Mouse (Mus musculus): ENCODE results near the gene Arrdc5. TPM values are rescaled to one million over a fixed set of nuclear protein-coding genes. Genes with fewer than 3 reads are reported as not detected.
A peak's percentile ranks its signal among the peaks of the same experiment; 100 is the strongest.

The Arrdc5 gene
- polyA plus RNA-seq, 1 experiment, result not detected

DNA sequence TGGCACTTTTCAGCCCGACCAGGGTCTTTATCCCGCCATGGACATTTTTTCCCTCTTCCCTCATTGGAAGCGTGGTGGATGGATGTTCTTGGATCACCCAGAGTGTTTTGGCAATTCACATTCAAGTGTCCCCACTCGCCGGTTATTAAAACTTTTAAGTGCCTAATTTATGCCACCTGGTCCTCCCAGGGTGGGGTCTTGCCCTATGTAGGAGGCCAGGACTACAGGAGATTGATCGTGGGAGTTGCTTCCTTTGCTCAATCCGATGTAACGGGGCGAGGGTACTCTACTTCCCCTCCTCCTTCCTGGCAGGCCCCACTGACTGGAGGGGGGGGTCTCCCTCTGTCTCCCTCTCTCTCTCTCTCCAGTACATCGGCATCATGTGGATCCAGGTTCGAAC, 4.6 kb upstream of the Arrdc5 start:
- no peaks in the 10 kb centered on the region for H3K9me3 ChIP-seq
- H3K4me3 ChIP-seq (replicated peaks), result peak overlapping the region; percentile 95
- no peak for TF ChIP-seq GATA1 (IDR thresholded peaks at IDR 0.05; ENCODE audit: borderline replicate concordance, low read length)
- TF ChIP-seq FLI1 (IDR thresholded peaks at IDR 0.05; ENCODE audit: low read length), result no peak
- peaks cover 64% of the 10 kb centered on the region for H3K4me1 ChIP-seq
- H3K36me3 ChIP-seq (replicated peaks; ENCODE audit: low read length), result peaks cover 42% of the 10 kb centered on the region
- peaks cover 2% of the 10 kb centered on the region for H3K27me3 ChIP-seq (replicated peaks)

GRCm38 (mm10) chr17:56303847-56304586, 3.9 kb upstream of the Arrdc5 start:
- Histone ChIP-seq H3K36me3 (replicated peaks; ENCODE audit: low read length) (peaks cover 35% of the 10 kb centered on the region), H3K9me3 (no peaks in the 10 kb centered on the region), H3K4me3 (replicated peaks) (peak overlapping the region; percentile 95), H3K4me1 (peaks cover 61% of the 10 kb centered on the region), H3K27me3 (replicated peaks) (peaks cover 2% of the 10 kb centered on the region)
- TF ChIP-seq FLI1 (IDR thresholded peaks at IDR 0.05; ENCODE audit: low read length) (peak; percentile 82; the same call in 1 of the 2 replicates), GATA1 (IDR thresholded peaks at IDR 0.05; ENCODE audit: borderline replicate concordance, low read length) (no peak)

- TF ChIP-seq GATA1 (IDR thresholded peaks at IDR 0.05; ENCODE audit: borderline replicate concordance, low read length), result no peak
- TF ChIP-seq FLI1 (IDR thresholded peaks at IDR 0.05; ENCODE audit: low read length), result no peak; the same call in 1 of the 2 replicates
- H3K4me3 ChIP-seq (replicated peaks), result peak within 1 kb of the TSS; percentile 95
- peaks cover 57% of the 10 kb centered on the region for H3K4me1 ChIP-seq
- peaks cover 28% of the 10 kb centered on the region for H3K36me3 ChIP-seq (replicated peaks; ENCODE audit: low read length)
- peaks cover 2% of the 10 kb centered on the region for H3K27me3 ChIP-seq (replicated peaks)
- H3K9me3 ChIP-seq, result no peaks in the 10 kb centered on the region
These were observed 3.2 kb upstream of the Arrdc5 start, which contains the start of gene Uhrf1 for GRCm38 (mm10) chr17:56303160-56303846. TSS of gene Uhrf1 (plus strand) at chr17:56303321.

DNA sequence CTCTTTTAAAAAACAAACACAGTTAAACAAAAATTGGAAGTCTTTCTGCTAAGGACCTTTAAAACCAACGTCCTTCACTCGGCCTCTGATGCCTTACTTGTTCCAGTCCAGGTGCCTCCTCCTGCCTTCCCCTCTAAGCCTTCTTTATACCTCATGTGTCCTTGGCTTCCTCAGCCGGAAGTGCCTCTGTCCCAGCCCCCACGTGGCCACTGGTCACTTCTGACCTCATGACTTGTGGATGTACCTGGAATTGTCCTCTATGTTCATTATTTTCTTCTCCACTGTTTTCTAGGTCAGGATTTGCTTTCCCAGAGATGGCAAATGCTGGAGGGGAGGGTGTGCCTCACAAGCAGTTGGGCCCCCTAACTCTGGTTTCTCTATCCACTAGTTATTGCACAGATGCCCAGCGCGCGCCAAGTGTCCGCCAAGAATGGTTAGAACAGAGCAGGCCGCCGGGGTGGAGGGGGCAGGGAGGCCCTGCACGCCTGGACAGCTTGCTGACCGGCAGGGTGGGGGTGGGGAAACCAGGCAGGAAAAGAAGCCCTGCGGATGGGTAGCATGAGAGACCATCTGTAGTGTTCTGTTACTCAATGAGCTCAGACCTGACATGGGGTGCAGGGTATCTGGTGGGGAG, 2.4 kb upstream of the Arrdc5 start:
- TF ChIP-seq FLI1 (IDR thresholded peaks at IDR 0.05; ENCODE audit: low read length) (no peak), GATA1 (IDR thresholded peaks at IDR 0.05; ENCODE audit: borderline replicate concordance, low read length) (no peak)
- Histone ChIP-seq H3K9me3 (no peaks in the 10 kb centered on the region), H3K4me1 (peaks cover 48% of the 10 kb centered on the region), H3K4me3 (replicated peaks) (peak overlapping the region; percentile 59), H3K36me3 (replicated peaks; ENCODE audit: low read length) (peaks cover 20% of the 10 kb centered on the region), H3K27me3 (replicated peaks) (peaks cover 2% of the 10 kb centered on the region)

DNA sequence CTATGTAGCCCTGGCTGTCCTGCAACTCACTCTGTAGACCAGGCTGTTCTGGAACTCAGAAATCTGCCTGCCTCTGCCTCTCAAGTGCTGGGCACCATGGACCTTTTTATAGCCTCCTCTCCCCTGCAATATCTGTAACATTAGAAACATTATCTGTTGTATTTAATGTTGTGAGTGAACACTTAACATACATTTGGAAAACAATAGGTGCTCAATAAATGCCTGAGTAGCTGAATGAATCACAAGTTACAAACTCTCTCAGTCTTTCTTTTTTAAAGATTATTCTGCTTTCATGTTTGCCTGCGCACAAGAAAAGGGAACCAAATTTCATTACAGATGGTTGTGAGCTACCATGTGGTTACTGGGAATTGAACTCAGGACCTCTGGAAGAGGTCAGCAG, 1.8 kb downstream of the Arrdc5 start:
- Histone ChIP-seq H3K27me3 (replicated peaks) (peaks cover 2% of the 10 kb centered on the region), H3K9me3 (no peaks in the 10 kb centered on the region), H3K4me3 (replicated peaks) (no peak overlapping the region), H3K36me3 (replicated peaks; ENCODE audit: low read length) (no peaks in the 10 kb centered on the region), H3K4me1 (peaks cover 26% of the 10 kb centered on the region)
- TF ChIP-seq FLI1 (IDR thresholded peaks at IDR 0.05; ENCODE audit: low read length) (no peak), GATA1 (IDR thresholded peaks at IDR 0.05; ENCODE audit: borderline replicate concordance, low read length) (no peak)

DNA sequence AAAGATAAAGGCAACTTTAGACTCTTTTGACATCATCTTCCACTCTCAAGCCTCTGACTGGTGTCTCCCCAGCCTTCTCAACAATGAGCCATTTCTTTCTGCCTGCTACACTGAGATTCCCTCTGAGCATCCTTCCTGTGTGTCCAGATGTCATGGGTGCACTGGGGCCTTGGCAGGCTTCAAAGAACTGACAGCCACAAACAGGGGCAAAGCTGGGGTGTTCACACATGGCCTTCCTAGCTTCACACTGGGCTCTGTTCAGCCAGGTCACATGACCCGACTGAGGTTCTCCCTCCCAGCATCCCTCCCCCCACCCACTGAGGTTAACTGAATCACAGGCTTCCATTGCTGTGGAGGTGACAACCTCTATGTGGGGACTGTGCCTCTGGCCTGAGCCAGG, 3.9 kb downstream of the Arrdc5 start:
- Histone ChIP-seq H3K9me3 (no peaks in the 10 kb centered on the region), H3K4me1 (peaks cover 36% of the 10 kb centered on the region), H3K4me3 (replicated peaks) (no peak overlapping the region), H3K27me3 (replicated peaks) (peaks cover 2% of the 10 kb centered on the region), H3K36me3 (replicated peaks; ENCODE audit: low read length) (no peaks in the 10 kb centered on the region)
- no peak for TF ChIP-seq FLI1 (IDR thresholded peaks at IDR 0.05; ENCODE audit: low read length)
- TF ChIP-seq GATA1 (IDR thresholded peaks at IDR 0.05; ENCODE audit: borderline replicate concordance, low read length), result no peak

DNA sequence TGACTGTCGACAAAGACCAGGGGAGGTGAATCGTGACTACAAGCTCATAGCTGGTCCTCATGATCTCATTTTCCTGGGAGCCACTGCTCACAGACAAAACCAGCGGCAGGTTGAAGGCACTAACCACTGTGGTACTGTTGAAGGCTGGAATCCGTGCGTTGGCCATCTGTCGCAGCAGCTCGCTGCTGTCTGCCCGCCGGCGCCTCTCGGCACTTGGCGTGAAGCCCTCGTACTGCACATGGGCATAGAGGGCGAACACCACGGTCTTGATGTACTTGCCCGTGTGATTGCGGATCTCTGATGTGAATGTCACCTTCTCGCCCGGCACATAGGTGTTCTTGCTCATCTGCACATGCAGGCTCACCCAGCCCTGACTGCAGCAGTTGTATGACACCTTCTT, 5.8 kb downstream of the Arrdc5 start:
- H3K4me3 ChIP-seq (replicated peaks), result no peak overlapping the region
- no peaks in the 10 kb centered on the region for H3K9me3 ChIP-seq
- TF ChIP-seq FLI1 (IDR thresholded peaks at IDR 0.05; ENCODE audit: low read length), result no peak
- no peak for TF ChIP-seq GATA1 (IDR thresholded peaks at IDR 0.05; ENCODE audit: borderline replicate concordance, low read length)
- H3K36me3 ChIP-seq (replicated peaks; ENCODE audit: low read length), result no peaks in the 10 kb centered on the region
- H3K4me1 ChIP-seq, result peaks cover 55% of the 10 kb centered on the region
- no peaks in the 10 kb centered on the region for H3K27me3 ChIP-seq (replicated peaks)

GRCm38 (mm10) chr17:56293291-56293690, 6.8 kb downstream of the Arrdc5 start:
- Histone ChIP-seq H3K27me3 (replicated peaks) (no peaks in the 10 kb centered on the region), H3K9me3 (no peaks in the 10 kb centered on the region), H3K36me3 (replicated peaks; ENCODE audit: low read length) (no peaks in the 10 kb centered on the region), H3K4me1 (peaks cover 65% of the 10 kb centered on the region), H3K4me3 (replicated peaks) (no peak overlapping the region)
- TF ChIP-seq FLI1 (IDR thresholded peaks at IDR 0.05; ENCODE audit: low read length) (no peak), GATA1 (IDR thresholded peaks at IDR 0.05; ENCODE audit: borderline replicate concordance, low read length) (no peak)

DNA sequence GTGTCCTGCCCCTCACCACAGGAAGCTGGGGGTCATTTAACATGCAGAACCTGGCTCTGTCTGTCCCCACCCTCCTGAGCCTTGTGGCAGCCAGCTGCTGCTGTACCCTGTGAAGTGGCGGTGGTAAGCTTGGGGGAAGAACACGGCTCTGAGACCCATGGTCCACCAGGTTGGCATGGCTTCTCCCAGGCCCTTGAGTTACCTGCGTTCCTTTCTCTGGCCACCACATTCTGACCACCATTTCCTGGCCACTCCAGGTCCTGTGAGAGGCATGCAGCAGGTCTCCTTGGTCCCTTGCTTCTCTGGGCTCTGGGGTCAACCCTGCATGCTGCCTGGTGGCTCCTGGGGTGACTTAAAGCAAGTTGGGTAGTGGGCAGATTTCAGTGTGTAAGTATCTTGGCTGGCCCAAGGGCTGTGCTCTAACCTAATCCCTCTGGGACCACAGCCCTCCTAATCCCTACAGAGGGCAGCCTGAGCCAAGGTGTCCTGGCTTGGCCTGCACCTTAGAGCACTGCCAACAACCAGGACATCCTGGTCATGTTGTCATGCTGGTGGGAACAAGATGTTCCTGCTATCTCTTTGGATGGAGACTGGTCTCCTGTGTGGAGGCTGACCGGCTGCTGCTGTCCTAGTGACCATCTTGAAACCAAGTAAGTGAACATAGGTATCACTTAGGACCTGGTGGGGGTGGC, 7.4 kb downstream of the Arrdc5 start, which contains the start of gene Plin3:
Plin3 (minus strand) TSS at position 343 of the 692 bp plus-strand sequence.
- Histone ChIP-seq H3K36me3 (replicated peaks; ENCODE audit: low read length) (peaks cover 1% of the 10 kb centered on the region), H3K4me3 (replicated peaks) (peak within 1 kb of the TSS; percentile 92), H3K4me1 (peaks cover 71% of the 10 kb centered on the region), H3K27me3 (replicated peaks) (no peaks in the 10 kb centered on the region), H3K9me3 (no peaks in the 10 kb centered on the region)
- TF ChIP-seq FLI1 (IDR thresholded peaks at IDR 0.05; ENCODE audit: low read length) (no peak), GATA1 (IDR thresholded peaks at IDR 0.05; ENCODE audit: borderline replicate concordance, low read length) (no peak)

All from megakaryocyte, embryonic 14.5 days (primary cell).